Mouse (Mus musculus) layer of hippocampus, adult 2 months (tissue): ENCODE results near the gene Pnp. TPM values are rescaled to one million over a fixed set of nuclear protein-coding genes. Genes with fewer than 3 reads are reported as not detected.
"Not testable (repeated sequence)": the region's sequence is repeated elsewhere in the genome, so short reads cannot be mapped to it uniquely, and the experiment has no call there.

Experiments
- DNase-seq, 2 experiments: peaks; one replicate each; pipeline ENCODE4 v3.0.0; 2022; ENCODE audit warnings: low spot score in 2 of 2
- H3K27ac ChIP-seq: fragments of 200-600 bp; 2 replicates; pipeline ENCODE4 v1.8.1; 2022
- H3K4me3 ChIP-seq: fragments of 200-600 bp; 2 replicates; pipeline ENCODE4 v1.8.1; 2022; ENCODE audit warnings: mild to moderate bottlenecking
- CTCF ChIP-seq: fragments of 200-600 bp; conservative IDR thresholded peaks from 2 replicates; pipeline ENCODE4 v1.8.1; 2022; ENCODE audit warnings: antibody characterized with exemption, mild to moderate bottlenecking, moderate library complexity
- total RNA-seq, 2 experiments: library from RNA; stranded (reverse); gene quantifications; 2 replicates each; pipeline ENCODE4 v1.2.3; 2021

Pnp gene
- total RNA-seq, 2 experiments from 2014 or later, result 14.0 to 17.1 TPM

- no peak overlapping the region for H3K4me3 ChIP-seq
- DNase-seq, result no peak
- TF ChIP-seq CTCF, result no peak
- peak overlapping the region; percentile 75 for H3K27ac ChIP-seq
Measured at GRCm38 (mm10) chr14:50997999-50998666, 67.3 kb downstream of the Pnp start.

- Histone ChIP-seq H3K27ac (peak within 1 kb of the TSS; percentile 73), H3K4me3 (no peak within 1 kb of the TSS)
- DNase-seq, result no peak
- TF ChIP-seq CTCF, result no peak
Measured at GRCm38 (mm10) chr14:51007152-51007801, 76.4 kb downstream of the Pnp start, which contains the start of gene Rnase10. TSS of gene Rnase10 (plus strand) at chr14:51007751.

GRCm38 (mm10) chr14:51007914-51008713 is 77.2 kb downstream of the Pnp start:
- peak; percentile 8 to 11 for DNase-seq
- H3K27ac ChIP-seq, result peak overlapping the region; percentile 73
- no peak for TF ChIP-seq CTCF
- H3K4me3 ChIP-seq, result no peak overlapping the region

- H3K27ac ChIP-seq, result peak overlapping the region; percentile 73
Measured at GRCm38 (mm10) chr14:51008781-51009180, 77.9 kb downstream of the Pnp start.

GRCm38 (mm10) chr14:51009572-51009971 is 78.7 kb downstream of the Pnp start:
- Histone ChIP-seq H3K27ac (no peak overlapping the region), H3K4me3 (no peak overlapping the region)
- DNase-seq, result no peak
- TF ChIP-seq CTCF, result no peak

More at GRCm38 (mm10) chr14:51008781-51009180, 77.9 kb downstream of the Pnp start:
- no peak for TF ChIP-seq CTCF
- no peak overlapping the region for H3K4me3 ChIP-seq
- DNase-seq, result no peak

GRCm38 (mm10) chr14:51014724-51015123 is 83.8 kb downstream of the Pnp start:
- H3K27ac ChIP-seq, H3K4me3 ChIP-seq, DNase-seq: not testable (repeated sequence)

Other genes with a start within 250 kb of the Pnp start
- not detected for gene Olfr747, start 237.9 kb upstream of the Pnp start, total RNA-seq
- gene Olfr748, start 223.7 kb upstream of the Pnp start, total RNA-seq, result not detected
- not detected for gene Olfr749, start 186.0 kb upstream of the Pnp start, total RNA-seq
- gene Ttc5, start 145.6 kb upstream of the Pnp start, total RNA-seq, result 10 to 100 TPM; 67.0 to 69.7 TPM
- not detected for gene Ccnb1ip1, start 123.3 kb upstream of the Pnp start, total RNA-seq
- 10 to 100 TPM; 27.5 to 31.9 TPM for gene Parp2, start 123.2 kb upstream of the Pnp start, total RNA-seq
- gene Tep1, start 60.5 kb upstream of the Pnp start, total RNA-seq, result 1 to 10 TPM; 2.4 to 3.2 TPM
- 1 to 10 TPM; 5.4 to 5.9 TPM for gene Klhl33, start 33.6 kb upstream of the Pnp start, total RNA-seq
- 10 to 100 TPM; 35.0 to 36.0 TPM for gene Osgep, start 6.2 kb upstream of the Pnp start, total RNA-seq
- gene Apex1, start 6.1 kb upstream of the Pnp start, total RNA-seq, result 10 to 100 TPM; 70.3 to 73.4 TPM
- 10 to 100 TPM; 92.9 to 95.6 TPM for gene Pip4p1, start 226 bp upstream of the Pnp start, total RNA-seq
- gene Gm49342, start 13.4 kb downstream of the Pnp start, total RNA-seq, result 10 to 100 TPM in 1 of 2 experiments, 1 to 10 TPM in 1; 5.2 to 12.0 TPM
- 1 to 10 TPM in 1 of 2 experiments, under 1 TPM in 1; 0.83 to 1.1 TPM for gene Pnp2, start 24.9 kb downstream of the Pnp start, total RNA-seq
- gene Rnase10, start 76.7 kb downstream of the Pnp start, total RNA-seq, result not detected
- gene Rnase9, start 110.8 kb downstream of the Pnp start, total RNA-seq, result not detected
- not detected for gene Rnase11, start 119.1 kb downstream of the Pnp start, total RNA-seq
- gene Rnase12, start 126.6 kb downstream of the Pnp start, total RNA-seq, result not detected
- not detected for gene Olfr750, start 143.4 kb downstream of the Pnp start, total RNA-seq
- gene Rnase4, start 160.0 kb downstream of the Pnp start, total RNA-seq, result 10 to 100 TPM; 15.0 to 18.0 TPM
- 1 to 10 TPM; 3.5 to 4.8 TPM for gene Ang, start 160.1 kb downstream of the Pnp start, total RNA-seq
- gene Eddm3b, start 183.3 kb downstream of the Pnp start, total RNA-seq, result not detected
- not detected for gene Rnase6, start 192.8 kb downstream of the Pnp start, total RNA-seq
- gene Rnase1, start 215.7 kb downstream of the Pnp start, total RNA-seq, result 1 to 10 TPM; 3.4 to 4.8 TPM
- gene Rnase2b, start 231.2 kb downstream of the Pnp start, total RNA-seq, result under 1 TPM in 1 of 2 experiments, not detected in 1; 0.51 TPM